Mouse (Mus musculus) neural tube, embryonic 12.5 days (tissue): ENCODE measurements around the gene Jam3. TPM values are rescaled to one million over a fixed set of nuclear protein-coding genes. Genes with fewer than 3 reads are reported as not detected.

Experiments
- ATAC-seq: fragments of 200-750 bp; cut with Nextera tagmentation; 2 replicates; pipeline ENCODE4 v1.8.0; 2017; ENCODE audit warnings: low read depth, mild to moderate bottlenecking, moderate TSS enrichment, moderate library complexity; ENCODE audit not compliant: low FRiP score
- H3K27ac ChIP-seq: fragments of 300-500 bp; sonication (generic); 2 replicates; pipeline ENCODE4 v1.5.1; 2016
- H3K27me3 ChIP-seq: fragments of 300-500 bp; sonication (generic); replicated peaks from 2 replicates; pipeline ENCODE4 v1.6.1; 2016; ENCODE audit warnings: mild to moderate bottlenecking
- H3K36me3 ChIP-seq: fragments of 300-500 bp; sonication (generic); 2 replicates; pipeline ENCODE4 v1.6.1; 2016; ENCODE audit warnings: mild to moderate bottlenecking
- H3K4me1 ChIP-seq: fragments of 300-500 bp; sonication (generic); 2 replicates; pipeline ENCODE4 v1.6.1; 2016
- H3K4me2 ChIP-seq: fragments of 300-500 bp; sonication (generic); replicated peaks from 2 replicates; pipeline ENCODE4 v1.6.1; 2016; ENCODE audit warnings: mild to moderate bottlenecking
- H3K4me3 ChIP-seq: fragments of 300-500 bp; sonication (generic); 2 replicates; pipeline ENCODE4 v1.5.1; 2016
- H3K9ac ChIP-seq: fragments of 300-500 bp; sonication (generic); 2 replicates; pipeline ENCODE4 v1.6.1; 2016; ENCODE audit warnings: mild to moderate bottlenecking
- H3K9me3 ChIP-seq: fragments of 300-500 bp; sonication (generic); 2 replicates; pipeline ENCODE4 v1.6.1; 2016; ENCODE audit warnings: mild to moderate bottlenecking
- WGBS: fragments of 180-500 bp; shearing (Covaris S2); methylation state at CpG from one replicate; pipeline ENCODE4 v1.1.7; 2016; 5-methylcytosine and 5-hydroxymethylcytosine counted together
- polyA plus RNA-seq: library from polyadenylated mRNA; unstranded; fragments of >200 nt; fragmentation: Nextera tagmentation; extraction: Ambion mirVana; gene quantifications from 2 replicates; pipeline ENCODE4 v1.2.1, GENCODE M21; 2016

Jam3 gene
- polyA plus RNA-seq, 1 experiment from 2014 or later, result 128 TPM

DNA sequence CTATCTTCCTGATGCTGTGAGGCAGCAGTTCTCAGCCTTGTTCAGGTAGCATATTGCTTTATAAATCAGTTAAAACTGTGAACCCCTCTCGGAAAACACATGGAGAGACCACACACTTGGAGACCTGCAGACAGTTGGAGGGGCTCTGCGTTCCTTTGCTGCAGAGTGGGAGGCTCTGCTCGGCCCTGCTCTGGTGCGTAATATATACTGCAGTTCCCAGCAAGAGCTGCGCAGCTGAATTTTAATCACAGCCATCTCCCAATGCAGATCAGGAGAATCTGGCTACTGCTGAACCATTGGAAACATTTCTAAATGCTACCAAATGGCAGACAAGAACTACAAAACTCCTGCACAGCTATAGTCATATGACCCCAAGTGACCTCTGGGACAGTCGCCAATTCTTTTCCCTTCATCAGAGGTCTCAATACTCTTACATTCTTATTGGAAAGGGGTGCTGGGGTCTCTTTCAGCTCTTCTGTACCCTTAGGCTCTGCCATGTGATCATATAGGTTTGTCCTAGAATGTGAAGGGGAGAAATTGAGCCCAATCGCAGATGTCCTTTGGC, 33.5 kb upstream of the Jam3 start:
- 77% methylated on average over 7 of the region's 7 CpGs for WGBS
- H3K36me3 ChIP-seq, result no peaks in the 10 kb centered on the region
- peaks cover 33% of the 10 kb centered on the region for H3K4me1 ChIP-seq
- no peaks in the 10 kb centered on the region for H3K9me3 ChIP-seq
- no peak for ATAC-seq
- no peak overlapping the region for H3K27ac ChIP-seq
- H3K27me3 ChIP-seq, result no peaks in the 10 kb centered on the region; the same call in 1 of the 2 replicates
- no peak overlapping the region for H3K4me2 ChIP-seq
- no peak overlapping the region for H3K4me3 ChIP-seq
- H3K9ac ChIP-seq, result no peak overlapping the region

GRCm38 (mm10) chr9:27185820-27186219, 30.6 kb upstream of the Jam3 start:
- Histone ChIP-seq H3K4me1 (peaks cover 15% of the 10 kb centered on the region), H3K27me3 (no peaks in the 10 kb centered on the region; the same call in 1 of the 2 replicates), H3K36me3 (no peaks in the 10 kb centered on the region), H3K4me2 (no peak overlapping the region), H3K4me3 (no peak overlapping the region), H3K9ac (no peak overlapping the region), H3K9me3 (no peaks in the 10 kb centered on the region), H3K27ac (no peak overlapping the region)
- peak; percentile 76 for ATAC-seq

DNA sequence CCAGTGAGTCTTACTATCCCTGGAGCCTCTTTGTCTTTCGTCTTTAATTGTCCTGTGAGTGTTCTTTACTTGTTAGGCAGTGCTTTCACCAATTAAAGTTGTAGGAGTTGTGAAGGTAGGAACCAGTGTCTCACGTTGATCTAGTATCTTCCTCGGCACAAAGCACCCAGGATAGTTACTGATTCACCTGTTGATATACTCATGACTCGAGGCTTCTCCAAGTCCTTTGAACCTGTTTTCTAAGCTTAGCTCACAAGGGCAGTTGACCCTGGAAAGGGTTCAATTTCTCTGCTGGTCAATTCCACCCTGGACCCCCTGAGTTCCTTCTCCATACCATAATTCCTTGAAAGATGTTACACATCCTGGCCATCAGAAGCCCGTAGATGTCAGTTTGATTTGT, 26.9 kb upstream of the Jam3 start:
- no peak overlapping the region for H3K4me2 ChIP-seq
- WGBS, result 83% methylated on average over 5 of the region's 5 CpGs
- H3K36me3 ChIP-seq, result no peaks in the 10 kb centered on the region
- H3K9ac ChIP-seq, result no peak overlapping the region
- peaks cover 10% of the 10 kb centered on the region for H3K4me1 ChIP-seq
- H3K9me3 ChIP-seq, result no peaks in the 10 kb centered on the region
- no peak overlapping the region for H3K4me3 ChIP-seq
- ATAC-seq, result no peak
- no peak overlapping the region for H3K27ac ChIP-seq
- H3K27me3 ChIP-seq, result no peaks in the 10 kb centered on the region

- H3K9ac ChIP-seq, result no peak overlapping the region
- H3K27me3 ChIP-seq, result no peaks in the 10 kb centered on the region
- no peaks in the 10 kb centered on the region for H3K9me3 ChIP-seq
- ATAC-seq, result no peak
- no peak overlapping the region for H3K27ac ChIP-seq
- WGBS, result 55% methylated on average over 3 of the region's 3 CpGs
- no peak overlapping the region for H3K4me2 ChIP-seq
- H3K36me3 ChIP-seq, result no peaks in the 10 kb centered on the region
- peaks cover 1% of the 10 kb centered on the region; the same call in 1 of the 2 replicates for H3K4me1 ChIP-seq
- H3K4me3 ChIP-seq, result no peak overlapping the region
Observed at GRCm38 (mm10) chr9:27180492-27180891, 25.3 kb upstream of the Jam3 start.

GRCm38 (mm10) chr9:27178935-27179334, 23.7 kb upstream of the Jam3 start:
- H3K36me3 ChIP-seq, result no peaks in the 10 kb centered on the region
- no peak overlapping the region for H3K9ac ChIP-seq
- 72% methylated on average over 4 of the region's 4 CpGs for WGBS
- no peaks in the 10 kb centered on the region for H3K27me3 ChIP-seq
- H3K4me1 ChIP-seq, result no peaks in the 10 kb centered on the region
- H3K4me3 ChIP-seq, result no peak overlapping the region
- no peak overlapping the region for H3K4me2 ChIP-seq
- ATAC-seq, result no peak
- H3K9me3 ChIP-seq, result no peaks in the 10 kb centered on the region
- no peak overlapping the region for H3K27ac ChIP-seq

DNA sequence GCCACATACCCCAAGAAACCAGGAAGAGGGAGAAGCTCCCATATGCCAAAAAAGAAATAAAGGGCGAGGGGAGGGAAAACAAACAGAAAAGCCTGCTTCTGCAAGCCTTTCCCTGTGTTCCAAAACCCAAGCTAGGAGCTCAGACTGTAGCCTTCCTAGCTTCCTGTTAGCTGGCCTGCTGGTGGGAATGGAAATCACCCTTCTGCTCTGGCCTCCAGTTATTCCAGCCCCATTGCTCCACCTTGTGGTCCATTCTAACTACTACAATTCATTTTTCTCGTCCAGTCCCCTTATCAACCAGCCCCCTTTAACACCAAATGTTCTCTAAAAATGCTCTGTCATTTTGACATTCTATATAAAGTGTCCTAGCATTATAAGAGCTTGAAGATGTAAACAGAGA, 20.9 kb upstream of the Jam3 start:
- no peak overlapping the region for H3K9ac ChIP-seq
- H3K27me3 ChIP-seq, result no peaks in the 10 kb centered on the region
- no peaks in the 10 kb centered on the region for H3K9me3 ChIP-seq
- no peaks in the 10 kb centered on the region for H3K36me3 ChIP-seq
- H3K27ac ChIP-seq, result no peak overlapping the region
- no peaks in the 10 kb centered on the region for H3K4me1 ChIP-seq
- H3K4me3 ChIP-seq, result no peak overlapping the region
- WGBS, result 0% methylated on average over 2 of the region's 2 CpGs
- 0 out of 2 replicates have a peak, but pooled peaks have one; percentile 68 for ATAC-seq
- no peak overlapping the region for H3K4me2 ChIP-seq

- no peaks in the 10 kb centered on the region for H3K4me1 ChIP-seq
- no peak overlapping the region for H3K27ac ChIP-seq
- no peak overlapping the region for H3K9ac ChIP-seq
- H3K9me3 ChIP-seq, result no peaks in the 10 kb centered on the region
- H3K4me2 ChIP-seq, result no peak overlapping the region
- no peaks in the 10 kb centered on the region for H3K36me3 ChIP-seq
- H3K4me3 ChIP-seq, result no peak overlapping the region
- no peak for ATAC-seq
- WGBS, result 91% methylated on average over 6 of the region's 6 CpGs
- H3K27me3 ChIP-seq, result no peaks in the 10 kb centered on the region
Observed at GRCm38 (mm10) chr9:27175682-27176081, 20.5 kb upstream of the Jam3 start.

GRCm38 (mm10) chr9:27175241-27175640, 20.0 kb upstream of the Jam3 start:
- Histone ChIP-seq H3K27me3 (no peaks in the 10 kb centered on the region), H3K4me2 (no peak overlapping the region), H3K36me3 (no peaks in the 10 kb centered on the region), H3K9ac (no peak overlapping the region), H3K9me3 (no peaks in the 10 kb centered on the region), H3K4me3 (no peak overlapping the region), H3K4me1 (no peaks in the 10 kb centered on the region), H3K27ac (no peak overlapping the region)
- WGBS, result 89% methylated on average over 13 of the region's 13 CpGs
- no peak for ATAC-seq

DNA sequence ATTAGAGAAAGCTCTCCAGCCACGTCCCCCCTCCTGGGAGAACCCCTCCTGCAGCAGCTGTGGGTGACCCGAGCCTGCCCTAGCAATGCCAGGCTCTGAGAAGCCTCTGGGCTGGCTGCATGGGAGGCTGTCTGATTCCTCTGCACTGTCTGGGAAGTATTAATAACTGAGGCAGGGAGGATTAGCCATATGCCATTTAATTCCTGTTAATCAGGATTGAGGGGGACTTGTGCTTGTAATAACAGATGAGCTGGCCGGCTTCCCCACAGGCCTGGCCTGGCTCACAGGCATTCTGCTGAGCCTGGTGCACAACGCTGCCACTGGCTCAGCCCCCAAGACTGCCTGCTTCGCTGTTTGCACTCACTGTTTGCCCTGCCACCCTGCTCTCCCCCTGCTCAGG, 18.9 kb upstream of the Jam3 start:
- ATAC-seq, result 0 out of 2 replicates have a peak, but pooled peaks have one; percentile 29
- no peak overlapping the region for H3K9ac ChIP-seq
- WGBS, result 52% methylated on average over 5 of the region's 5 CpGs
- H3K4me2 ChIP-seq, result no peak overlapping the region
- no peaks in the 10 kb centered on the region for H3K9me3 ChIP-seq
- no peaks in the 10 kb centered on the region for H3K27me3 ChIP-seq
- H3K4me1 ChIP-seq, result no peaks in the 10 kb centered on the region
- no peak overlapping the region for H3K27ac ChIP-seq
- H3K4me3 ChIP-seq, result no peak overlapping the region
- H3K36me3 ChIP-seq, result no peaks in the 10 kb centered on the region

GRCm38 (mm10) chr9:27173646-27174045, 18.4 kb upstream of the Jam3 start:
- no peaks in the 10 kb centered on the region for H3K4me1 ChIP-seq
- H3K27me3 ChIP-seq, result no peaks in the 10 kb centered on the region
- ATAC-seq, result no peak
- H3K9ac ChIP-seq, result no peak overlapping the region
- H3K9me3 ChIP-seq, result no peaks in the 10 kb centered on the region
- WGBS, result 82% methylated on average over 2 of the region's 2 CpGs
- no peaks in the 10 kb centered on the region for H3K36me3 ChIP-seq
- no peak overlapping the region for H3K27ac ChIP-seq
- H3K4me2 ChIP-seq, result no peak overlapping the region
- no peak overlapping the region for H3K4me3 ChIP-seq

DNA sequence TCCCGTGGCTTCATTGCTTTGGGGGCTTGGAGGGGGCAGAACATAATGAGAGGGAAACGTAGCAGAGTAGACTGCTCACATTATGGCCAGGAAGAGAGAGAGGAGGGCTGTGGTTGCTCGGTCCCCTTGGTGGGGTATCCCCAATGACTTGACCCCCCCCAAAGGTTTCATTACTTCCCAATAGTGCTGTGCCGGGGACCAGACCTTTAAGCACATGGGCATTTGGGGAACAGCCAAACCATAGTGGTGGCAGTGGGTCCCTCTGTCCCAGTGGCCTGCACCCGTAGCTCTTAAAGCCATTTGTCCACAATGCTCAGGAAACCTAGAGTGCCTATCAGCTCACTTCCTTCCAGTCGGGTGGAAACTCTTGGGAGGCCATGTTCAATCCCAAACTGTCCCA, 17.6 kb upstream of the Jam3 start:
- Histone ChIP-seq H3K9me3 (no peaks in the 10 kb centered on the region), H3K36me3 (no peaks in the 10 kb centered on the region), H3K4me2 (no peak overlapping the region), H3K27me3 (no peaks in the 10 kb centered on the region), H3K4me3 (no peak overlapping the region), H3K27ac (no peak overlapping the region), H3K4me1 (no peaks in the 10 kb centered on the region), H3K9ac (no peak overlapping the region)
- 83% methylated on average over 6 of the region's 6 CpGs for WGBS
- ATAC-seq, result no peak

- H3K4me1 ChIP-seq, result no peaks in the 10 kb centered on the region
- no peaks in the 10 kb centered on the region for H3K9me3 ChIP-seq
- WGBS, result 85% methylated on average over 3 of the region's 3 CpGs
- ATAC-seq, result no peak
- H3K9ac ChIP-seq, result no peak overlapping the region
- no peak overlapping the region for H3K27ac ChIP-seq
- no peak overlapping the region for H3K4me3 ChIP-seq
- H3K27me3 ChIP-seq, result no peaks in the 10 kb centered on the region
- no peak overlapping the region for H3K4me2 ChIP-seq
- no peaks in the 10 kb centered on the region for H3K36me3 ChIP-seq
Observed at GRCm38 (mm10) chr9:27170726-27171125, 15.5 kb upstream of the Jam3 start.

- H3K4me2 ChIP-seq, result no peak overlapping the region
- H3K27me3 ChIP-seq, result no peaks in the 10 kb centered on the region
- no peaks in the 10 kb centered on the region for H3K36me3 ChIP-seq
- no peak overlapping the region for H3K27ac ChIP-seq
- H3K9me3 ChIP-seq, result no peaks in the 10 kb centered on the region
- ATAC-seq, result no peak
- H3K4me1 ChIP-seq, result no peaks in the 10 kb centered on the region
- no peak overlapping the region for H3K9ac ChIP-seq
- WGBS, result 90% methylated on average over 1 of the region's 1 CpGs
- no peak overlapping the region for H3K4me3 ChIP-seq
Observed at GRCm38 (mm10) chr9:27166981-27167380, 11.8 kb upstream of the Jam3 start.
